Mouse (Mus musculus) spleen, postnatal 10 days (tissue): ENCODE data around the gene Rccd1.

Source experiments
- DNase-seq, 2 experiments: peaks; one replicate each; pipeline ENCODE4 v3.0.0; 2021 to 2022; ENCODE audit warnings: low spot score in 2 of 2

The Rccd1 gene

GRCm38 (mm10) chr7:80299568-80299967 is 24.7 kb downstream of the Rccd1 start:
- no peak for DNase-seq

DNA sequence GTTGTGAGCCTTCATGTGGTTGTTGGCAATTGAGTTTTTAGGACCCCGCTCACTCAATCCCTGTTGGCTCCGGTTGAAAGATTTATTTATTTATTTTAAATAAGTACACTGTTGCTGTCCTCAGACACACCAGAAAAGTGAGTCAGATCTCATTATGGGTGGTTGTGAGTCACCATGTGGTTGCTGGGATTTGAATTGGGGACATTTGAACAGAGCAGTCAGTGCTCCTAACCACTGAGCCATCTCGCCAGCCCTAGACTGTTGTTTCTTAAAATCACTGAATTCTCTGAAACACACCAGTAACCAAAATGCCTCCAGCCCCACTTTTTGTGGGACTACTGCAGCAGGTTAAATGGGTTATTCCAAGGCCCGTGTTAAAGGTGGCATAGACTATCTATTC is 25.5 kb downstream of the Rccd1 start:
- no peak for DNase-seq

GRCm38 (mm10) chr7:80297041-80297440 is 27.2 kb downstream of the Rccd1 start:
- DNase-seq: no peak

DNA sequence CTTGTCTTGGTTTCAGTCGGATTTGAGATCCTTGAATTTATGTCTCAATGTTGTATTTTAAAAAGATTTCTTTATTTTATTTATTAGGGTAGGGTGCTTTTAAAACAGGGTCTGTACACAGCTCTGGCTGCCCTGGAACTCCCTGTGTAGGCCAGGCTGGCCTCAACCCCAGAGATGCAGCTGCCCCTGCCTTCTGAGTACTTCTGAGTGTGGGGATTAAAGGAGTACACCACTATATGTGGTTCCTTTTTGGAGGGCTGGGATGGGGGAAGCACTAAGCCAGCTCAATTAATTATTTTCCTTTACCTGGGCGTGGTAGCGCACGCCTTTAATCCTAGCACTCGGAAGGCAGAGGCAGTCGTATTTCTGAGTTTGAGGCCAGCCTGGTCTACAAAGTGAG is 27.8 kb downstream of the Rccd1 start:
- DNase-seq: no peak

- DNase-seq: peak; percentile 40 to 48
Measured at GRCm38 (mm10) chr7:80294764-80295648, 29.2 kb downstream of the Rccd1 start.

GRCm38 (mm10) chr7:80294062-80294763 is 30.0 kb downstream of the Rccd1 start, which contains the start of gene Prc1:
Gene Prc1, plus strand, starts transcription at chr7:80294450.
- peak; percentile 98 to 100 for DNase-seq

- no peak for DNase-seq
Measured at GRCm38 (mm10) chr7:80287736-80288135, 36.5 kb downstream of the Rccd1 start.

- DNase-seq: no peak
Measured at GRCm38 (mm10) chr7:80285725-80286124, 38.5 kb downstream of the Rccd1 start.

DNA sequence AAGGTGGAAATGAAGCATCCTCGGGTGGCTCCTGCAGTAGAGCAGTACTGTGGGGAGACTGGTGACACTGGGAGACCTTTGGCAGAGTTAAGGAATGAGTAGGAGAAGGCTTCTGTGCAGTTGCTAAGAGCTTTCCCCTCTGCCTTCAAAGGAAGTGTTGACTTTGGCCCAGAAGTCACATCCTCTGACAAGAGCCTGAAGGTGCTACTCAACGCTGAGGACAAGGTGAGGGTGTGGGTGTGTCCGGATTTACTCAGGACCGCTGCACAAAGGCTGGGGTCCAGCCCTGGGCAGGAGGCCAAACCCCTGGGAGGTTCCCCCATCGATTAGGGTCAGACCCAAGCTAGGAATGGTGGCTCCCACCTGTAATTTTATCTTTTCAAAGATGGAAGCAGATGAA is 39.9 kb downstream of the Rccd1 start:
- no peak for DNase-seq

GRCm38 (mm10) chr7:80283226-80283918 is 40.9 kb downstream of the Rccd1 start:
- DNase-seq: no peak

- DNase-seq: no peak
Measured at GRCm38 (mm10) chr7:80281646-80282045, 42.6 kb downstream of the Rccd1 start.

GRCm38 (mm10) chr7:80280998-80281397 is 43.3 kb downstream of the Rccd1 start:
- peak in 1 of 2 experiments; percentile 33 for DNase-seq

GRCm38 (mm10) chr7:80280032-80280431 is 44.2 kb downstream of the Rccd1 start:
- no peak for DNase-seq

DNA sequence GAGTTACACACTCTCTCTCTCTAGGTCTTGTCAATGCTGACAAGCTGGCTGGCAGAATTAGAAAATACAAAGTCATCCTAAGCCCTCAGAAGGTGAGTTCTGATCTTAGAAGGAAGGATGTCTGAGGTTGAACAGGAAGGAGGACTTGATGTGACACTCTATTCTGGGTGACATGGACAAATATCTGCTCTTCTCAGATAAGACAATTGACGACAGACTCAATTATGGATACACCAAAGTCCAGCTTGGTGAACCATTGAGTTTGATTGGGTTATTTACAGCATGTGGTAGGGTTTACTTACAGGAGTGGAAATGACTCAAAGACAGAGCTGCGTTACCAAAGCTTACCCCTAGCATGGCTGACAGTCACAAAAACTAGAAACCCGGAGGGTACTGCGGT is 47.9 kb downstream of the Rccd1 start:
- DNase-seq: no peak

GRCm38 (mm10) chr7:80273456-80273855 is 50.8 kb downstream of the Rccd1 start:
- no peak for DNase-seq

DNA sequence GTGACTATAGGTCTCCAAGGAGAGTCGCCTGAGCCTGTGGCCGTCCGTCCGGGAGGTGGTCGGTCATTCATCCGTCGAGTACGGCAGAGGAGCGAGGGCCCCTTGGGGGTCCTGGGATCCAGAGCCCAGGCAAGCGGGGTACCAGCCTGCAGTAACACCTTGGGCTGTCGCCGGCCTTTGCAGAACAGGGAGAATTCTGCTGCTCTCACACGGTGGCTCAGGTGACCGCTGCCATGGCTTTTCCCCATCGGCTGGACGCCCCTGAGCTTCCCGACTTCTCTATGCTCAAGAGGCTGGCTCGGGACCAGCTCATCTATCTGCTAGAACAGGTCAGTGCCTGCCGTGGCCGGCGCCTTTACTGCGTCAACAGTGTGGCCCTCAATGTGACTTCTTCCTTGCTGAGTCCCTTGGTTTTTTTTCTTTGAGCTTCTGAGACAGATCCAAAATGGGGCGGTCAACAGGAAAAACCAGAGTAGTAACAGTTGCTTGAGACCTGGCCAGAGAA is 54.5 kb downstream of the Rccd1 start:
- DNase-seq: peak in 1 of 2 experiments; percentile 48

GRCm38 (mm10) chr7:80268897-80269750 is 55.1 kb downstream of the Rccd1 start, which contains the start of gene Vps33b:
Gene Vps33b, plus strand, starts transcription at chr7:80269649.
- DNase-seq: peak; percentile 90 to 97

GRCm38 (mm10) chr7:80267764-80268163 is 56.5 kb downstream of the Rccd1 start:
- DNase-seq: no peak

- no peak for DNase-seq
Measured at GRCm38 (mm10) chr7:80264606-80265005, 59.6 kb downstream of the Rccd1 start.

DNA sequence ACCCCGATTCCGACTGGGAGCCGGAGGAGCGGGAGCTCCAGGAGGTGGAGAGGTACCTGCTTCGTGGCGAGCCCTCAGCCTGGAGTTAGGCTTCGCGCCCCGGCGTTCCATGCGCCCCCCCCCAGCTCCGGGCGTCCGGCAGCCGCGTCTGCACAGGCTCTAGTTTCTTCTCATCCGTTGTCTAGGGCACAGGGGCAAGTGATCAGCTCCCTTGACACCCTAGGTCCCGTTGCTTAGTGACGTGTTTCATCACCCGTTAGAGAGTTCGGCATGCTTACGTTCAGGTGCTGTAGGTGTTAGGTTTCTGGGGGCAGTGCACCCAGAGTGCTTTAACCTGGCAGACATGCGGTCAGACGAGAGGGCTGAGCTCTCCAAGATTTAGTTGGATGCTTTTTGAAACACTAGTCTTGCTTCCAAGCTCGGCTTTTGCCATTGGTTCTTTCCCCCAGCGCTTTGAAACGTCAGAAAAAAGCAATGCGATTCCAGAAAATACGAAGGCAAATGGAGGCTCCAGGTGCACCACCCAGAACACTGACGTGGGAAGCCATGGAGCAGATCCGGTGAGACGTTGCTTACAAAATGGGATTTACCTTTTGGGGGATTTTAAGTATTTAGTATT is 62.8 kb downstream of the Rccd1 start:
- DNase-seq: peak in 1 of 2 experiments; percentile 70
